Mouse (Mus musculus) bone marrow, adult 2 months (tissue): ENCODE measurements at regions not wholly inside any gene's neighbourhood (a gene's known extent, or its start where the extent isn't known, plus 50 kb on each side); places are given as distances from the start of the nearest gene placed in this dataset.

Source experiments
- CTCF ChIP-seq: fragments of 200-500 bp; IDR thresholded peaks from 2 replicates; pipeline ENCODE4 v1.5.1; 2011; ENCODE audit warnings: low read length, control low read depth; ENCODE audit not compliant: control insufficient read depth, insufficient read depth
- POLR2A ChIP-seq: fragments of 200-500 bp; IDR thresholded peaks from 2 replicates; pipeline ENCODE4 v1.6.1; 2011; ENCODE audit warnings: low read depth, mild to moderate bottlenecking, control low read depth, low read length, borderline replicate concordance; ENCODE audit not compliant: control insufficient read depth

DNA sequence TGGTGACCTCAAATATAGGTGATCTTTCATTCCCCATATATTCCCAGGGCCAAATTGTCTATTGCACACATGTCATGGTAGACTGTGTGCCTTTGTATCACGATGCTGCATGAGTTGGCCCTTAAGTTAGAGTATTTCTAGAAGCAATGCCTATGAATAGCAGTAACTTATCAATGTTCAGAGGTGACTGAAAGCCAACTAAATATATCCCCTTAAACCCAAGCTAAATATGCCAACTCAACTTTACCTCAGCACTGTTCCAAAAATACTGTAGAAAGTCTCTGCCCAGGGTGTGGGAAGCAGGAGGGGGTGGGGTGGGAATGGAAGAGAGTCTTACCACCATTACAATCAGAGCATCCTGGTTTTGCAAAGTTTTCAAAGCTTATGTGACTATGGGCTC is 144.6 kb upstream of the Serp2 start:
- no peak for TF ChIP-seq CTCF
- no peak for TF ChIP-seq POLR2A
